Mouse (Mus musculus): ENCODE measurements around the gene Rsph14.
"Not testable (repeated sequence)": the region's sequence is repeated elsewhere in the genome, so short reads cannot be mapped to it uniquely, and the experiment has no call there.

Gene Rsph14

GRCm38 (mm10) chr10:75053655-75054054 is 21.3 kb upstream of the Rsph14 start:
- no peak for DNase-seq (ENCODE audit: low spot score)

GRCm38 (mm10) chr10:75052902-75053301 is 20.5 kb upstream of the Rsph14 start:
- DNase-seq (ENCODE audit: low spot score), result no peak

DNA sequence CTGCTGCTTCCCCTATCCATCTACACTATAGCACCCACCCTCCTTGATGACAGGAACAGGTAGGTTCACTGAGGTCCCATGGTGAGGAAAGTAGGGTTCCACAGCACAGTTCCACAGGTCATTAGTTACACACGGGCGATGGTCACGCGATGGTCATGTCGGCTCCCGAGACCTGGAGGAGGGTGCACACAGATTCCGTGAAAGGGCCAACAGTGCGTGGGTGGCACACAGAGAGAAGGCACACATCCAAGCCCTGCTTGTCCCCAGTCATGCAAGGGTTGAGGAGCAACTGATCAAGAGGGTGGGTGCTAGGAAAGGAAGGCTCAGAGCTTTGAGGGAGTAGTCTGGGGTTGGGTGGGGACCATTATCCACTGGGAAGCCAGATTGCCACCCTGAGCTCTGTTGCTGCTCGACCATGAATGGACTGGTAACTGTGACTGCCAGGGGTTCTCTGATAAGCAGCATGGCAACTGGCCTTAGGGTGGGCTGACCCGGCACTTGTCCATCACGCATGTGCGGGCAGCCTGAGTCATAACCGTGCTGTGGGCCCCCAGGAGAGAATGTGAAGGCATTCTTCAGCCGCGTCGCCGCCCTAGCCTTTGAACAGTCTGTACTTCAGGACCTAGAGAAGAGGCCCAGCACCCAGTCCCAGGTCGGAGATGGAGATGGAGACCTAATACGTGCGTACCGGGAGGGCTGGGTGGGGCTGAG is 19.1 kb upstream of the Rsph14 start:
- DNase-seq (ENCODE audit: low spot score), result no peak

- DNase-seq (ENCODE audit: low spot score), result no peak
These were observed 16.3 kb upstream of the Rsph14 start for GRCm38 (mm10) chr10:75048711-75049110.

DNA sequence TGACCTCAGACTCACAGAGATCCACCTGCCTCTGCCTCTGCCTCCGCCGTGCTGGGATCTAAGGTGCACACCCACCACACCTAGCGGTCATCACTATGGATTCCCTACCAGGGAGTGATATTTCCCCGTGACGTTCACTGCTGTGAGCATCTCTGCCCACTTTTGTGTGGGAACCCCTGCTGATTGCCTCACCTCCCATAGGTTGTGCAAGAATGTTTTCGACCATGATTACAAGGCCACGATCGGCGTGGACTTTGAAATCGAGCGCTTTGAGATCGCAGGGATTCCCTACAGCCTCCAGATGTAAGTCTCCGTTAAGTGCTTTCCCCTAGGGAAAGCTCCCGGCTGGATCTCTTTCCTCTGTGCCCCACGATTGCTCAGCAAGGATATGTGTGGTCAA is 13.4 kb upstream of the Rsph14 start:
- DNase-seq (ENCODE audit: low spot score), result no peak

DNA sequence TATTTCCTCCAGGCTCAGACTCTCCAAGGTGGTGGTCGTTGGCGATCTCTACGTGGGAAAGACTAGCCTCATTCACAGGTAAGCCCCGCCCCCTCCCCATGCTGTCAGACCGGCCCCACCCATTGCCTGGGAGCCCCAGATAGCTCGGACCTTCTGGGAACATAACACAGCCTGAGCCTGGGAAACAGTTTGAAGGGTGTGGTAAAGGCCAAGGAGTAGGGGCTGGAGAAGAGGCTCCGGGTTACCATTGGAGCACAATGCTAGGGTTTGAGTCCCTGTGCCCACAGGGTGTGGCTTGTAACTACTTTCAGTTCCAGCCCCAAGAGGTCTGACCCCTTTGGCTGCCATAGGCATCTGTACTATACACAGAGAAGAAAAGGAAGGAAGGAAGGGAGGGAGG is 12.1 kb upstream of the Rsph14 start:
- no peak for DNase-seq (ENCODE audit: low spot score)

- not testable (repeated sequence) for DNase-seq (ENCODE audit: low spot score)
These were observed 9.7 kb upstream of the Rsph14 start for GRCm38 (mm10) chr10:75042060-75042459.

GRCm38 (mm10) chr10:75036883-75037379 is 4.5 kb upstream of the Rsph14 start, which contains the start of gene Rab36:
Rab36 (plus strand) TSS chr10:75037058.
- DNase-seq (ENCODE audit: low spot score), result peak; percentile 85

DNA sequence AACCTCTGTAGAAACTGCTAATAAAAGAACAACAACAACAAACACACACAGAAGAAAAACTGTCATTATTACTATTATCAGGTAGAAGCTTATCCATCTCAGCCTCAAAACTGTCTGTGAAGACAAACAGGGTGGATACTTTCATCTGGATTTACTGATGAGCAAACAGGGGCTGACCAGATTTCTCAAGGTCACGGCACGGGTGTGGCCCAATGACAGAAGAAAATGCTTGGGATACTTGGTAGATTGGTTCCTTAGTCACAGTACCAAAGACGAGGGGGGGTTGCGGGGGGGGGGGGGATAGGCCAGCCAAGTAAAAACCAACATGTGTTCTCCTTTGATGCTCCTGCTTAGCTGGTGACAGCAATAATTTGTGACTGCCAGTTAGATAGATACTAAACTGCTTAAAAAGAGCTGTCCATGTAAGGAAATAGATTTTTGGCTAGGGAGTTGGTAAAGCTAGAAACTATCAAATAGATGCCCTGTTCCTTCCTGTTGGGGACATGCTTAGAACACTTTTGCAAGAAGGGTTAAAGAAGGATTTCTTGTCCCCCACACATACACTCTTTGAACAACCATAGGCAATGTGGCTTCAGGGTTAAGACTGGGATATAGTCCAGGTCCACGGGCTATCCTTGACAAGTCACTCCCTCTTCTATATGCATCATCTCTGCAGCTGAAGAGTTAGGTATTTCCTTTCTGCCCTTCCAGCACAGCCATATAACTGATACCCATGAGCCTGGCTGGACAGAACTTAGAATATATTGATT is 856 bp downstream of the Rsph14 start:
- no peak for DNase-seq (ENCODE audit: low spot score)

DNA sequence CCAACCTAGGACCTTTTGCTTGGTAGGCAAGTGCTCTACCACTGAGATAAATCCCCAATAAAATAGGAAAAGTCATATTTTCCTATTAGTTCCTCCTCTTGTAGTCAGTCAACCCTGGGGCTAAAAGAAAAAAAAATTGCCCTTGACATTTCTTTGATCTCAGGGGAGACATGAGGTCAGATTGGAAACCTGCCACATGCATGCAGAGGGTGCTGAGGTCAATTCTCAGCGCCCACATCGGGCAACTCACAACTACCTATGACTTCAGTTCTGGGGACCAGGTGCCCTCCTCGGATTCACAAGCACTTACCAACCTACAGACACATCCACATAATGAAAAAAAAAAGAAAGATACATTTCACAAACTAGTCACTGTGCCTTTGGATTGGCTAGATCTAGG is 2.2 kb downstream of the Rsph14 start:
- DNase-seq (ENCODE audit: low spot score), result no peak

GRCm38 (mm10) chr10:75029677-75030076 is 2.7 kb downstream of the Rsph14 start:
- DNase-seq (ENCODE audit: low spot score), result no peak

DNA sequence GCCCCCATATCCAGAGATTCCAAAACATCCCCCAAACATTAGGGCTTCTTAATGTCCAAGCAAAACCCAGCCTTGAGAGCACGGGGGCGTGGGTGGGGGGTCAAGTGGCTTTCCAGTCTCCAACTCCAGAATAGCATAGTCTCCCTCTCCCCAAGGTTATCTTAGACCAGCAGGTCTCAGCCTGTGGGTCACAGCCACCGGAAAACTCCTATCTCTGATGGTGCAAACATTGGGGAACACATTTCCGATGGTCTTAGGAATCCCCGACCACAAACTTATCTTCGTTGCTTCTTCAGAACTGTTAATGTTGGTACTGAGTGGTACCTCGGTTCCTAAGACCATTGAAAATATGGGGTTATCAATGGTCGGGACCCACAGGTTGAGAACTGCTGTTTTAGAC is 3.6 kb downstream of the Rsph14 start:
- no peak for DNase-seq (ENCODE audit: low spot score)

DNA sequence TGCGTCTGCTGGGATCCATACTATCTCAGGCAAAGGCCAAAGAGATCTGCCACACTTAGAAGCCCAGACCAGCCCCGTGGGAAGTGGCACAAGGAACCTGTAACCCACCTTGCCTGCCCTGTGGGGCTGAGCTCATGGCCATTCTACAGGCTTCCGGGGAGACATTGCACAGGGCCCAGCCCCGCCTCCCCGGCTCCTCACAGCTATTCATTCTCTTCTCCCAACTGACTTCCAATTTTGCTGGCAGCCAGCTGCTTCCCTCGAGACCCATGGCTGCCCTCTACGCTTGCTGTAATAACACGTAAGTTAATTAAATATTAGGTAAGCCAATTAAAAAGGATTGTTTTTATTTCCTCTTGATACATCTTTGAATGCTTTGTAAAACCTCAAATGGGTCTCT is 5.9 kb downstream of the Rsph14 start:
- no peak for DNase-seq (ENCODE audit: low spot score)

- DNase-seq (ENCODE audit: low spot score), result peak; percentile 73
These were observed 11.2 kb downstream of the Rsph14 start for GRCm38 (mm10) chr10:75021138-75021537.

DNA sequence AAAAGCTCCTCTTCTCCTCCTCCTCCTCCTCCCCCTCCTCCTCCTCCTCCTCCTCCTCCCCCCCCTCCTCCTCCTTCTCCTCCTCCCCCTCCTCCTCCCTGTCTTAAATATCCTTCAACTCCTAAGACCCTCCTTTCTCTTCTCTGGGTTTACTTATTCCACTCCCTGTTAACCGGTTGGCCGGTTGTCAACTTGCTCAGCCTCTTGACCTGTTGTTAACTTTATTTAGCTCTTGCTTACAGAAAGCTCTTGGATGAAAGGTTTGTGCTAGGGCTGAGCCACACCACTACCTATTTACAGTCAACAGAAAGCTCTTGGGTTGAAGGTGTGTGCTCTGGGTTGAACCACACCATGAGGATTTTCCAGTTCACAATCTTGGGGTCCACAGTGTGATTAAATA is 12.1 kb downstream of the Rsph14 start:
- DNase-seq (ENCODE audit: low spot score), result no peak

- no peak for DNase-seq (ENCODE audit: low spot score)
These were observed 15.9 kb downstream of the Rsph14 start for GRCm38 (mm10) chr10:75016481-75016880.

DNA sequence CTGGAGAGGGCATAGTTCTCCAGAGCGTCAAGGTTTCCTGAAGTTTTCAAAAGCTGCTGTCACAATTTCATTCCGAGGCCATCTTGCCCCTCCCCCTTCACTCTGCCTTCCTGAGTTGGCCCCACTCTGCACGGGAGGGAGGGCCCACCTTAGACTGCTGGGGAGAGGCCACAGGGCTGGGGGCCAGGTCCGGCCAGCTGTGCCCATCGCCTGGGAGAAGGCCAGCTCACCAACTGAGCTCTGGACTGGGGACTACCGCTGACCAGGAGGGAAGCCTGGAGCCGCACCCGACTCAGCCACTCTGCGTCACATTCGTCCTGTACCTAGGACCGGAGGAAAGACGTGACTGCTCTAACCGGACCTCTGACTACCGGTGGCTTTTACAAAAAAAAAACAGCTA is 16.9 kb downstream of the Rsph14 start:
- DNase-seq (ENCODE audit: low spot score), result no peak

DNA sequence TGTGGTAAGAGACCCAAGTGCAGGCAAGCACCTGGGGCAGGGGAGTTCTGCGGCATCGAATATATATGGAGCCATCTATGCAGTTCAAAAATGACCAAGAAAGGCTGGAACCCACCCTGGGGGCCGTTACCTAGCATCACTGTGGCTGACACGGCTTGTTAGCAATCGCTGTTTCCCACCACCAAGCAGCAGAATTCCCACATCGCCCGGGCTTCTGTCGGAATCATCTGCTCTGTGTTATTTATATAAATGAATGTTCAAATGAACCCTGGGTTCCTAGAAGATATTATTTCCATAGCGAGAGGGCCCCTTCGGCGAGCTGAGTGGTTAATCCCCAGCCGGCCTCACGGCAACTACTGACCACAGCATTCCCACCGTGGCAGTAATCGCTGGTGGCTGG is 21.7 kb downstream of the Rsph14 start:
- peak; percentile 20 for DNase-seq (ENCODE audit: low spot score)

GRCm38 (mm10) chr10:75006889-75007662 is 25.3 kb downstream of the Rsph14 start:
- DNase-seq (ENCODE audit: low spot score), result peak; percentile 24

DNA sequence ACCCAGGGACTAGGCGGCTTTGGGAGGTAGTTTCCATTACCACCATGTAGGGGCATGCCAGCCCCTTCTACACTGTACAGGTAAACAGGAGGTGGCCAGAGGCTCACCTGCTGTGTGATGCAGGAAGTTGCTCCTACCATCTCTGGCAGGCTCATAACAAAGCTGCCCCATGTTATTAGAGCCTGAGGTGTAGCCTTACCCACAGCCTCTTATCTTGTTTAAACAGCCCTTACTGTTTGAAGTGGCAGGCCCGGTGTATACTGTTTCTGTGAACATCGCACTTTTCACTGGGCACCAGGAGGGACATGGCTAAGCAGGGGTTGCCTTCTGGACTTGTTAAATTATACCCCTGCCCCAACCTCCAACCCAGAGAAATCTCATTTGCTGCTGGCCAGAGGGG is 28.3 kb downstream of the Rsph14 start:
- no peak for DNase-seq (ENCODE audit: low spot score)

DNA sequence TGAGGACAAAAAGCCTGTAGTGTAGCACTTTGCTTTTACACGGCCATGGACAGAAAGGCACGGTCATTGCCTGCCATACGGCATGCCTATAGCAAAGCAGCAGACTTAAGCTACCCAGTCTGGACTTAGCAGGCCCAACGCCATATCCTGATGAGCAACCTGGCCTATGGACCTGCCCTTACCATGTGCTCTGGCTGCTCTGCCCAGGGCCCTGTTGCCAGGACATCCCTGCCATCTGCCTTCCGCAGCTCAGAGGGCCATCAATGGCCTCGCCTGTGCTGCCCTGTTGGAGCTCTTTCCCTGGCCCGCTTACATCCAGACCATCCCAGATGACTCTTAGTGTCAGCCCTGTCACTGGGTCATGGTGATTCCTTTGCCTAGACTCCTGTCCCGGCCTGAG is 31.0 kb downstream of the Rsph14 start:
- DNase-seq (ENCODE audit: low spot score), result no peak

DNA sequence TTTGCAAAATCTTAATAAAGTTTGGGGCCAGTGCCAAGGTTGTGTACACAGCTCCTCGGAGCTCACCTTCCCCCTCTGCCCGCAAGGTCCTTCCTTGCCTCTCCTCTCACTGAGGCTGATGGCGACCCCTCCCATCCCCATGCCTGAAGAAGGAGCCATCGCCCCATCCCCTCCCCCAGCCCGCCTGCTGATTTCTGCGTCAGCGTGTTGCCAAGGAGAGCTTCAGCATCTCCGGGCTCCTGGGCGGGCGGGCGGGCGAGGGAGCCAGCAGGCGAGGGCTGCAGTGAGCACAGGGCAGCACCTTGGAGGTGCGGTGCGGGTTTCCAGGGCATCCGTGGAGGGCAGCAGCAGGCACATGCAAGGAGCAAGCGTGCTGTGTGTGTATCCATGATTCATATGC is 37.0 kb downstream of the Rsph14 start:
- no peak for DNase-seq (ENCODE audit: low spot score)

DNA sequence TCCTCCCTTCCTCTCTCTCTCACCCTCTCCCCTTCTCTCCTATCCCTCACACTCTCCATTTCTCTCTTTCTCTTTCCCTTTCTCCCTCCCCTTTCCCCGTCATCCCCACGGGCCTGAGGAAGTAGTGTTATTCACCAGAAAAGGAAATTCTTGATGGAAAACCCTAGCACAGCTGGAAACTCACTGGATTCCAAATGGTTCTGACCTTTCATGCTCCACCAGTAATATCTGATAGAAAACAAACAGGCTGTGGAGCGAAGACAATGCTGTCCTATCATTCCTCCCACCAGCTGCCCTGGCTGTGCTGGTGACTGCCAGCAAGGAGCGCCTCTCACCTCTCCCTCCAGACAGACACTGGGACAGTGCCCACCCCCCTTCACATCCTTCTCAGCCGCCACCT is 37.5 kb downstream of the Rsph14 start:
- DNase-seq (ENCODE audit: low spot score), result no peak
